Mouse (Mus musculus) bone marrow, adult 2 months (tissue): ENCODE measurements around the gene Gopc.

Experiments used
- CTCF ChIP-seq: fragments of 200-500 bp; IDR thresholded peaks from 2 replicates; pipeline ENCODE4 v1.5.1; 2011; ENCODE audit warnings: low read length, control low read depth; ENCODE audit not compliant: control insufficient read depth, insufficient read depth
- POLR2A ChIP-seq: fragments of 200-500 bp; IDR thresholded peaks from 2 replicates; pipeline ENCODE4 v1.6.1; 2011; ENCODE audit warnings: low read depth, mild to moderate bottlenecking, control low read depth, low read length, borderline replicate concordance; ENCODE audit not compliant: control insufficient read depth

GRCm38 (mm10) chr10:52383522-52383921, 1.6 kb upstream of the Gopc start:
- TF ChIP-seq CTCF (no peak), POLR2A (no peak)
